Mouse (Mus musculus): Measurements from ENCODE around the gene Gipr.

DNA sequence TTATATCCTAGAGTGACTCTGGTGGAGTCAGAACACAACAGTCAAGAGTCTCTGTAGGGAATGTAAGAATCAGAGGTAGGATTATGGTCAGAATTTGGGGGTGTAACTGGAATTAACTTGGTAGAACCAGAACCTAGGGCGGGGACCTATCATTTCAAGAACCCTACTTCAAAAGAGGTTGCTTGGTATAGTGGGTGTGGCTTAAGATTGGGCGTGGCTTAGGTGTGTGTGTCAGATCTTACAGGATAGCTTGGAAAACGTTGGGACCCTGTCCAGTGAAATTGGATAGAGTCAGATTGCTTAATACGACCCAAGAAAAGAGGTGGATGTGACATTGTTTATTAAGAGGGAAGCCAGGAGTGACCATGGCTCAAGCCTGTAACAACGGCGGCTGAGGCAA, 14.0 kb upstream of the Gipr start:
- TF ChIP-seq EP300 (IDR thresholded peaks at IDR 0.05; ENCODE audit: insufficient read depth, low read depth, low read length) (no peak), POLR2A (IDR thresholded peaks at IDR 0.05; ENCODE audit: insufficient read depth, low read depth, low read length) (no peak)

Measured in heart, adult 2 months (tissue).